Mouse (Mus musculus) neural tube, embryonic 13.5 days (tissue): ENCODE data around the gene S1pr3. TPM values are rescaled to one million over a fixed set of nuclear protein-coding genes. Genes with fewer than 3 reads are reported as not detected.

ENCODE experiments used
- ATAC-seq: fragments of 200-750 bp; cut with Nextera tagmentation; 2 replicates; pipeline ENCODE4 v1.8.0; 2017; ENCODE audit warnings: low read depth, mild to moderate bottlenecking, moderate TSS enrichment, moderate library complexity
- H3K27ac ChIP-seq: fragments of 300-500 bp; sonication (generic); replicated peaks from 2 replicates; pipeline ENCODE4 v1.5.1; 2015; ENCODE audit warnings: moderate library complexity, mild to moderate bottlenecking, inconsistent platforms
- H3K27me3 ChIP-seq: fragments of 300-500 bp; sonication (generic); 2 replicates; pipeline ENCODE4 v1.6.1; 2015; ENCODE audit warnings: mild to moderate bottlenecking, inconsistent platforms
- H3K36me3 ChIP-seq: fragments of 300-500 bp; sonication (generic); 2 replicates; pipeline ENCODE4 v1.6.1; 2015; ENCODE audit warnings: mild to moderate bottlenecking, inconsistent platforms
- H3K4me1 ChIP-seq: fragments of 300-500 bp; sonication (generic); replicated peaks from 2 replicates; pipeline ENCODE4 v1.6.1; 2015; ENCODE audit warnings: inconsistent platforms
- H3K4me2 ChIP-seq: fragments of 300-500 bp; sonication (generic); 2 replicates; pipeline ENCODE4 v1.6.1; 2015; ENCODE audit warnings: inconsistent platforms, mild to moderate bottlenecking, moderate library complexity
- H3K4me3 ChIP-seq: fragments of 300-500 bp; sonication (generic); 2 replicates; pipeline ENCODE4 v1.5.1; 2015; ENCODE audit warnings: mild to moderate bottlenecking, inconsistent platforms
- H3K9ac ChIP-seq: fragments of 300-500 bp; sonication (generic); 2 replicates; pipeline ENCODE4 v1.6.1; 2015; ENCODE audit warnings: moderate library complexity, mild to moderate bottlenecking, inconsistent platforms
- H3K9me3 ChIP-seq: fragments of 300-500 bp; sonication (generic); 2 replicates; pipeline ENCODE4 v1.6.1; 2016; ENCODE audit warnings: inconsistent platforms
- WGBS: fragments of 180-500 bp; shearing (Covaris S2); methylation state at CpG from one replicate; pipeline ENCODE4 v1.1.7; 2015; 5-methylcytosine and 5-hydroxymethylcytosine counted together
- polyA plus RNA-seq: library from polyadenylated mRNA; unstranded; fragments of >200 nt; fragmentation: Nextera tagmentation; extraction: Ambion mirVana; gene quantifications from 2 replicates; pipeline ENCODE4 v1.2.1, GENCODE M21; 2015

The S1pr3 gene
- polyA plus RNA-seq = 12.0 and 15.3 TPM in 2 replicates

- peaks cover 20% of the 10 kb centered on the region for H3K4me1 ChIP-seq
- H3K36me3 ChIP-seq = no peaks in the 10 kb centered on the region
- peaks cover 29% of the 10 kb centered on the region for H3K27me3 ChIP-seq
- H3K9me3 ChIP-seq = no peaks in the 10 kb centered on the region
- peak within 1 kb of the TSS; percentile 61 for H3K4me2 ChIP-seq
- peak within 1 kb of the TSS; percentile 64 for H3K9ac ChIP-seq
- under 1% methylated on average over 33 of the region's 33 CpGs for WGBS
- ATAC-seq = peak; percentile 70
- H3K4me3 ChIP-seq = peak within 1 kb of the TSS; percentile 38
- no peak within 1 kb of the TSS for H3K27ac ChIP-seq
These were observed at the start of gene S1pr3 for GRCm38 (mm10) chr13:51408519-51409001. Gene S1pr3, plus strand, starts transcription at chr13:51408639.

- Histone ChIP-seq H3K4me2 (no peak overlapping the region), H3K27ac (no peak overlapping the region), H3K9me3 (no peaks in the 10 kb centered on the region), H3K9ac (no peak overlapping the region), H3K36me3 (no peaks in the 10 kb centered on the region), H3K4me3 (no peak overlapping the region), H3K27me3 (no peaks in the 10 kb centered on the region), H3K4me1 (no peaks in the 10 kb centered on the region)
- ATAC-seq = no peak
- WGBS = 74% methylated on average over 8 of the region's 8 CpGs
These were observed 47.9 kb upstream of the S1pr3 start for GRCm38 (mm10) chr13:51360441-51360962.

GRCm38 (mm10) chr13:51363390-51363789 lies 45.0 kb upstream of the S1pr3 start:
- no peak for ATAC-seq

GRCm38 (mm10) chr13:51363985-51364384 lies 44.5 kb upstream of the S1pr3 start:
- H3K4me1 ChIP-seq = no peaks in the 10 kb centered on the region
- H3K27me3 ChIP-seq = no peaks in the 10 kb centered on the region
- no peak for ATAC-seq
- H3K4me3 ChIP-seq = no peak overlapping the region
- 73% methylated on average over 5 of the region's 5 CpGs for WGBS
- no peak overlapping the region for H3K9ac ChIP-seq
- no peaks in the 10 kb centered on the region for H3K36me3 ChIP-seq
- H3K27ac ChIP-seq = no peak overlapping the region
- no peak overlapping the region for H3K4me2 ChIP-seq
- no peaks in the 10 kb centered on the region for H3K9me3 ChIP-seq

More at GRCm38 (mm10) chr13:51363390-51363789, 45.0 kb upstream of the S1pr3 start:
- H3K27ac ChIP-seq = no peak overlapping the region
- H3K4me2 ChIP-seq = no peak overlapping the region
- H3K4me1 ChIP-seq = no peaks in the 10 kb centered on the region
- 89% methylated on average over 7 of the region's 7 CpGs for WGBS
- H3K9ac ChIP-seq = no peak overlapping the region
- H3K9me3 ChIP-seq = no peaks in the 10 kb centered on the region
- no peak overlapping the region for H3K4me3 ChIP-seq
- H3K36me3 ChIP-seq = no peaks in the 10 kb centered on the region
- no peaks in the 10 kb centered on the region for H3K27me3 ChIP-seq

- Histone ChIP-seq H3K27me3 (no peaks in the 10 kb centered on the region), H3K4me2 (no peak overlapping the region), H3K9me3 (no peaks in the 10 kb centered on the region), H3K36me3 (no peaks in the 10 kb centered on the region), H3K4me3 (no peak overlapping the region), H3K4me1 (no peaks in the 10 kb centered on the region), H3K27ac (no peak overlapping the region), H3K9ac (no peak overlapping the region)
- WGBS = 92% methylated on average over 6 of the region's 6 CpGs
- ATAC-seq = no peak
These were observed 43.2 kb upstream of the S1pr3 start for GRCm38 (mm10) chr13:51365191-51365590.

GRCm38 (mm10) chr13:51368346-51368745 lies 40.1 kb upstream of the S1pr3 start:
- no peak overlapping the region for H3K4me3 ChIP-seq
- no peak for ATAC-seq
- no peaks in the 10 kb centered on the region for H3K9me3 ChIP-seq
- no peak overlapping the region for H3K9ac ChIP-seq
- no peaks in the 10 kb centered on the region for H3K36me3 ChIP-seq
- no peak overlapping the region for H3K27ac ChIP-seq
- H3K4me1 ChIP-seq = no peaks in the 10 kb centered on the region
- H3K27me3 ChIP-seq = no peaks in the 10 kb centered on the region
- 76% methylated on average over 2 of the region's 2 CpGs for WGBS
- H3K4me2 ChIP-seq = no peak overlapping the region

- H3K4me2 ChIP-seq = no peak overlapping the region
- no peak overlapping the region for H3K9ac ChIP-seq
- H3K27ac ChIP-seq = no peak overlapping the region
- no peaks in the 10 kb centered on the region for H3K4me1 ChIP-seq
- H3K27me3 ChIP-seq = no peaks in the 10 kb centered on the region
- 94% methylated on average over 3 of the region's 3 CpGs for WGBS
- no peak overlapping the region for H3K4me3 ChIP-seq
- no peaks in the 10 kb centered on the region for H3K9me3 ChIP-seq
- no peak for ATAC-seq
- no peaks in the 10 kb centered on the region for H3K36me3 ChIP-seq
These were observed 39.1 kb upstream of the S1pr3 start for GRCm38 (mm10) chr13:51369354-51369753.

- Histone ChIP-seq H3K9ac (no peak overlapping the region), H3K4me1 (peaks cover 3% of the 10 kb centered on the region; the same call in 1 of the 2 replicates), H3K9me3 (no peaks in the 10 kb centered on the region), H3K4me3 (no peak overlapping the region), H3K27ac (no peak overlapping the region), H3K27me3 (no peaks in the 10 kb centered on the region), H3K36me3 (no peaks in the 10 kb centered on the region), H3K4me2 (no peak overlapping the region)
- ATAC-seq = no peak
These were observed 35.4 kb upstream of the S1pr3 start for GRCm38 (mm10) chr13:51373086-51373485.

- Histone ChIP-seq H3K4me3 (no peak overlapping the region), H3K27ac (no peak overlapping the region), H3K9me3 (no peaks in the 10 kb centered on the region), H3K36me3 (no peaks in the 10 kb centered on the region), H3K4me1 (peaks cover 12% of the 10 kb centered on the region), H3K4me2 (no peak overlapping the region), H3K27me3 (no peaks in the 10 kb centered on the region), H3K9ac (no peak overlapping the region)
- WGBS = 83% methylated on average over 21 of the region's 21 CpGs
- ATAC-seq = no peak
These were observed 34.2 kb upstream of the S1pr3 start for GRCm38 (mm10) chr13:51374026-51374807.

- no peak overlapping the region for H3K4me3 ChIP-seq
- no peaks in the 10 kb centered on the region for H3K36me3 ChIP-seq
- H3K27ac ChIP-seq = no peak overlapping the region
- H3K4me2 ChIP-seq = peak overlapping the region; percentile 18; the same call in 1 of the 2 replicates
- H3K4me1 ChIP-seq = peaks cover 15% of the 10 kb centered on the region
- WGBS = 44% methylated on average over 4 of the region's 4 CpGs
- no peak overlapping the region for H3K9ac ChIP-seq
- ATAC-seq = no peak; the same call in 1 of the 2 replicates
- H3K9me3 ChIP-seq = no peaks in the 10 kb centered on the region
- no peaks in the 10 kb centered on the region for H3K27me3 ChIP-seq
These were observed 30.3 kb upstream of the S1pr3 start for GRCm38 (mm10) chr13:51378126-51378525.

GRCm38 (mm10) chr13:51379596-51379995 lies 28.8 kb upstream of the S1pr3 start:
- H3K27ac ChIP-seq = no peak overlapping the region
- no peak for ATAC-seq
- WGBS = 22% methylated on average over 6 of the region's 6 CpGs
- H3K4me2 ChIP-seq = no peak overlapping the region
- H3K9ac ChIP-seq = no peak overlapping the region
- H3K36me3 ChIP-seq = no peaks in the 10 kb centered on the region
- no peaks in the 10 kb centered on the region for H3K9me3 ChIP-seq
- no peaks in the 10 kb centered on the region for H3K27me3 ChIP-seq
- H3K4me3 ChIP-seq = no peak overlapping the region
- H3K4me1 ChIP-seq = peaks cover 15% of the 10 kb centered on the region

- no peak overlapping the region for H3K27ac ChIP-seq
- H3K4me1 ChIP-seq = peaks cover 15% of the 10 kb centered on the region
- H3K9me3 ChIP-seq = no peaks in the 10 kb centered on the region
- H3K4me3 ChIP-seq = no peak overlapping the region
- no peaks in the 10 kb centered on the region for H3K36me3 ChIP-seq
- no peak for ATAC-seq
- H3K4me2 ChIP-seq = no peak overlapping the region
- H3K9ac ChIP-seq = no peak overlapping the region
- 89% methylated on average over 6 of the region's 6 CpGs for WGBS
- H3K27me3 ChIP-seq = no peaks in the 10 kb centered on the region
These were observed 26.9 kb upstream of the S1pr3 start for GRCm38 (mm10) chr13:51381498-51381897.
